Mouse (Mus musculus) lung, embryonic 15.5 days (tissue): ENCODE data around the gene Atp7b. TPM values are rescaled to one million over a fixed set of nuclear protein-coding genes. Genes with fewer than 3 reads are reported as not detected.

ENCODE experiments used
- ATAC-seq: fragments of 200-750 bp; cut with Nextera tagmentation; 2 replicates; pipeline ENCODE4 v1.8.0; 2017; ENCODE audit warnings: moderate number of reproducible peaks, borderline replicate concordance; ENCODE audit not compliant: low FRiP score, low TSS enrichment; ENCODE audit errors: extremely low read depth
- H3K27ac ChIP-seq: fragments of 300-500 bp; sonication (generic); 2 replicates; pipeline ENCODE4 v1.5.1; 2015; ENCODE audit warnings: moderate library complexity, mild to moderate bottlenecking, inconsistent platforms
- H3K27me3 ChIP-seq: fragments of 300-500 bp; sonication (generic); 2 replicates; pipeline ENCODE4 v1.6.1; 2015; ENCODE audit warnings: inconsistent platforms
- H3K36me3 ChIP-seq: fragments of 300-500 bp; sonication (generic); 2 replicates; pipeline ENCODE4 v1.6.1; 2015; ENCODE audit warnings: inconsistent platforms
- H3K4me1 ChIP-seq: fragments of 300-500 bp; sonication (generic); 2 replicates; pipeline ENCODE4 v1.6.1; 2015; ENCODE audit warnings: inconsistent platforms
- H3K4me2 ChIP-seq: fragments of 300-500 bp; sonication (generic); 2 replicates; pipeline ENCODE4 v1.6.1; 2015; ENCODE audit warnings: inconsistent platforms, mild to moderate bottlenecking, moderate library complexity
- H3K4me3 ChIP-seq: fragments of 300-500 bp; sonication (generic); 2 replicates; pipeline ENCODE4 v1.5.1; 2015; ENCODE audit warnings: mild to moderate bottlenecking, inconsistent platforms
- H3K9ac ChIP-seq: fragments of 300-500 bp; sonication (generic); 2 replicates; pipeline ENCODE4 v1.6.1; 2015; ENCODE audit warnings: inconsistent platforms
- H3K9me3 ChIP-seq: fragments of 300-500 bp; sonication (generic); 2 replicates; pipeline ENCODE4 v1.6.1; 2016; ENCODE audit warnings: inconsistent platforms
- whole genome bisulfite sequencing: fragments of 180-500 bp; shearing (Covaris S2); methylation state at CpG from one replicate; pipeline ENCODE4 v1.1.7; 2015; 5-methylcytosine and 5-hydroxymethylcytosine counted together
- polyA plus RNA-seq: library from polyadenylated mRNA; unstranded; fragments of >200 nt; fragmentation: Nextera tagmentation; extraction: Ambion mirVana; gene quantifications from 2 replicates; pipeline ENCODE4 v1.2.1, GENCODE M21; 2015

Atp7b gene
- polyA plus RNA-seq, 1 experiment from 2014 or later = 2.4 TPM

GRCm38 (mm10) chr8:22054674-22055491 lies 5.2 kb downstream of the Atp7b start:
- H3K9me3 ChIP-seq = no peaks in the 10 kb centered on the region
- no peak overlapping the region for H3K27ac ChIP-seq
- no peaks in the 10 kb centered on the region for H3K4me1 ChIP-seq
- WGBS = 64% methylated on average over 12 of the region's 12 CpGs
- no peak overlapping the region for H3K4me3 ChIP-seq
- ATAC-seq = peak; percentile 47; the same call in 1 of the 2 replicates
- no peak overlapping the region for H3K4me2 ChIP-seq
- H3K9ac ChIP-seq = no peak overlapping the region
- H3K27me3 ChIP-seq = peaks cover 26% of the 10 kb centered on the region
- no peaks in the 10 kb centered on the region for H3K36me3 ChIP-seq

GRCm38 (mm10) chr8:22047699-22048464 lies 12.2 kb downstream of the Atp7b start:
- WGBS = 62% methylated on average over 2 of the region's 2 CpGs

GRCm38 (mm10) chr8:22043706-22044105 lies 16.4 kb downstream of the Atp7b start:
- H3K27me3 ChIP-seq = peaks cover 7% of the 10 kb centered on the region; the same call in 1 of the 2 replicates
- no peaks in the 10 kb centered on the region for H3K4me1 ChIP-seq
- no peaks in the 10 kb centered on the region for H3K36me3 ChIP-seq
- no peak overlapping the region for H3K27ac ChIP-seq
- H3K9me3 ChIP-seq = no peaks in the 10 kb centered on the region
- no peak overlapping the region for H3K4me3 ChIP-seq
- ATAC-seq = no peak
- no peak overlapping the region for H3K9ac ChIP-seq
- WGBS = 11% methylated on average over 12 of the region's 12 CpGs
- H3K4me2 ChIP-seq = no peak overlapping the region

More at GRCm38 (mm10) chr8:22047699-22048464, 12.2 kb downstream of the Atp7b start:
- no peaks in the 10 kb centered on the region for H3K9me3 ChIP-seq
- H3K27me3 ChIP-seq = no peaks in the 10 kb centered on the region
- no peak overlapping the region for H3K9ac ChIP-seq
- ATAC-seq = peak; percentile 39; the same call in 1 of the 2 replicates
- H3K36me3 ChIP-seq = no peaks in the 10 kb centered on the region
- no peak overlapping the region for H3K4me2 ChIP-seq
- H3K27ac ChIP-seq = no peak overlapping the region
- no peak overlapping the region for H3K4me3 ChIP-seq
- no peaks in the 10 kb centered on the region for H3K4me1 ChIP-seq

- no peak for ATAC-seq
- H3K36me3 ChIP-seq = no peaks in the 10 kb centered on the region
- H3K4me2 ChIP-seq = no peak overlapping the region
- no peaks in the 10 kb centered on the region for H3K4me1 ChIP-seq
- no peak overlapping the region for H3K4me3 ChIP-seq
- H3K27ac ChIP-seq = no peak overlapping the region
- no peaks in the 10 kb centered on the region for H3K9me3 ChIP-seq
- H3K27me3 ChIP-seq = peaks cover 7% of the 10 kb centered on the region; the same call in 1 of the 2 replicates
- no peak overlapping the region for H3K9ac ChIP-seq
- 60% methylated on average over 3 of the region's 3 CpGs for WGBS
These were observed 17.6 kb downstream of the Atp7b start for GRCm38 (mm10) chr8:22042515-22042914.

- Histone ChIP-seq H3K27me3 (peaks cover 7% of the 10 kb centered on the region; the same call in 1 of the 2 replicates), H3K9me3 (no peaks in the 10 kb centered on the region), H3K9ac (no peak overlapping the region), H3K4me2 (no peak overlapping the region), H3K36me3 (no peaks in the 10 kb centered on the region), H3K4me3 (no peak overlapping the region), H3K27ac (no peak overlapping the region), H3K4me1 (no peaks in the 10 kb centered on the region)
- 49% methylated on average over 6 of the region's 6 CpGs for WGBS
- ATAC-seq = no peak
These were observed 20.0 kb downstream of the Atp7b start for GRCm38 (mm10) chr8:22040153-22040509.

GRCm38 (mm10) chr8:22039468-22040152 lies 20.5 kb downstream of the Atp7b start:
- Histone ChIP-seq H3K27me3 (peaks cover 7% of the 10 kb centered on the region; the same call in 1 of the 2 replicates), H3K4me3 (peak overlapping the region; percentile 23), H3K4me2 (peak overlapping the region; percentile 46), H3K9me3 (no peaks in the 10 kb centered on the region), H3K4me1 (no peaks in the 10 kb centered on the region), H3K27ac (peak overlapping the region; percentile 20), H3K36me3 (no peaks in the 10 kb centered on the region), H3K9ac (peak overlapping the region; percentile 19; the same call in 1 of the 2 replicates)
- peak; percentile 73 for ATAC-seq
- 13% methylated on average over 15 of the region's 15 CpGs for WGBS

- no peak overlapping the region for H3K4me3 ChIP-seq
- H3K9ac ChIP-seq = no peak overlapping the region
- 34% methylated on average over 7 of the region's 7 CpGs for WGBS
- peaks cover 7% of the 10 kb centered on the region; the same call in 1 of the 2 replicates for H3K27me3 ChIP-seq
- ATAC-seq = no peak
- no peak overlapping the region for H3K27ac ChIP-seq
- H3K4me1 ChIP-seq = no peaks in the 10 kb centered on the region
- H3K4me2 ChIP-seq = no peak overlapping the region
- no peaks in the 10 kb centered on the region for H3K9me3 ChIP-seq
- no peaks in the 10 kb centered on the region for H3K36me3 ChIP-seq
These were observed 23.1 kb downstream of the Atp7b start for GRCm38 (mm10) chr8:22037022-22037421.

GRCm38 (mm10) chr8:22036137-22036536 lies 24.0 kb downstream of the Atp7b start:
- Histone ChIP-seq H3K9me3 (no peaks in the 10 kb centered on the region), H3K36me3 (no peaks in the 10 kb centered on the region), H3K27me3 (peaks cover 7% of the 10 kb centered on the region; the same call in 1 of the 2 replicates), H3K9ac (no peak overlapping the region), H3K4me3 (no peak overlapping the region), H3K4me2 (no peak overlapping the region), H3K27ac (no peak overlapping the region), H3K4me1 (no peaks in the 10 kb centered on the region)
- no peak for ATAC-seq
- 93% methylated on average over 9 of the region's 9 CpGs for WGBS

- no peak overlapping the region for H3K4me3 ChIP-seq
- H3K4me1 ChIP-seq = no peaks in the 10 kb centered on the region
- no peak overlapping the region for H3K4me2 ChIP-seq
- WGBS = 68% methylated on average over 3 of the region's 3 CpGs
- no peaks in the 10 kb centered on the region for H3K27me3 ChIP-seq
- no peak overlapping the region for H3K9ac ChIP-seq
- no peaks in the 10 kb centered on the region for H3K9me3 ChIP-seq
- no peaks in the 10 kb centered on the region for H3K36me3 ChIP-seq
- no peak overlapping the region for H3K27ac ChIP-seq
- no peak for ATAC-seq
These were observed 29.1 kb downstream of the Atp7b start for GRCm38 (mm10) chr8:22030990-22031389.

GRCm38 (mm10) chr8:22028973-22029372 lies 31.1 kb downstream of the Atp7b start:
- Histone ChIP-seq H3K9ac (no peak overlapping the region), H3K9me3 (no peaks in the 10 kb centered on the region), H3K4me2 (no peak overlapping the region), H3K36me3 (no peaks in the 10 kb centered on the region), H3K27me3 (no peaks in the 10 kb centered on the region), H3K4me3 (no peak overlapping the region), H3K27ac (no peak overlapping the region), H3K4me1 (no peaks in the 10 kb centered on the region)
- WGBS = 81% methylated on average over 3 of the region's 3 CpGs
- ATAC-seq = no peak

- no peaks in the 10 kb centered on the region for H3K36me3 ChIP-seq
- no peaks in the 10 kb centered on the region for H3K9me3 ChIP-seq
- H3K4me2 ChIP-seq = no peak overlapping the region
- no peaks in the 10 kb centered on the region for H3K4me1 ChIP-seq
- no peak overlapping the region for H3K9ac ChIP-seq
- H3K27ac ChIP-seq = no peak overlapping the region
- WGBS = 45% methylated on average over 4 of the region's 4 CpGs
- H3K4me3 ChIP-seq = no peak overlapping the region
- no peaks in the 10 kb centered on the region for H3K27me3 ChIP-seq
- ATAC-seq = peak; percentile 52; the same call in 1 of the 2 replicates
These were observed 34.9 kb downstream of the Atp7b start for GRCm38 (mm10) chr8:22025241-22025640.
